Mouse (Mus musculus) testis, adult 2 months (tissue): ENCODE results near the gene Chrd. TPM values are rescaled to one million over a fixed set of nuclear protein-coding genes. Genes with fewer than 3 reads are reported as not detected.

Experiments
- H3K27ac ChIP-seq: fragments of 200-500 bp; 2 replicates; pipeline ENCODE4 v1.5.1; 2012; ENCODE audit warnings: low read depth, low read length; ENCODE audit not compliant: control insufficient read depth, insufficient read depth
- H3K27me3 ChIP-seq: fragments of 200-500 bp; 2 replicates; pipeline ENCODE4 v1.6.1; 2012; ENCODE audit warnings: mild to moderate bottlenecking, low read length, moderate library complexity; ENCODE audit not compliant: control insufficient read depth, insufficient read depth
- H3K36me3 ChIP-seq: fragments of 200-500 bp; 2 replicates; pipeline ENCODE4 v1.6.1; 2012; ENCODE audit warnings: mild to moderate bottlenecking, low read length; ENCODE audit not compliant: control insufficient read depth, insufficient read depth
- H3K4me1 ChIP-seq: fragments of 200-500 bp; 2 replicates; pipeline ENCODE4 v1.6.1; 2012; ENCODE audit warnings: low read length; ENCODE audit not compliant: control insufficient read depth, insufficient read depth
- H3K4me3 ChIP-seq: fragments of 200-500 bp; 2 replicates; pipeline ENCODE4 v1.5.1; 2012; ENCODE audit warnings: low read depth, mild to moderate bottlenecking, low read length, moderate library complexity, mixed read lengths; ENCODE audit not compliant: control insufficient read depth
- CTCF ChIP-seq: fragments of 200-500 bp; IDR thresholded peaks from 2 replicates; pipeline ENCODE4 v1.5.1; 2012; ENCODE audit warnings: low read depth, mild to moderate bottlenecking, inconsistent platforms, low read length, moderate library complexity; ENCODE audit not compliant: control insufficient read depth, insufficient read depth, insufficient replicate concordance
- POLR2A ChIP-seq: fragments of 200-500 bp; IDR thresholded peaks from 2 replicates; pipeline ENCODE4 v1.6.1; 2012; ENCODE audit warnings: low read depth, mild to moderate bottlenecking, inconsistent platforms, low read length, moderate library complexity; ENCODE audit not compliant: control insufficient read depth
- polyA plus RNA-seq: library from polyadenylated mRNA; depleted of rRNA; stranded (reverse); fragments of >200 nt; gene quantifications from 2 replicates; pipeline ENCODE4 v1.2.3, GENCODE M21; 2012; rRNA removed

Gene Chrd
- polyA plus RNA-seq: 1.6 and 2.9 TPM in 2 replicates

GRCm38 (mm10) chr16:20732925-20733730 lies at the start of gene Chrd:
Chrd (plus strand) TSS chr16:20733127.
- Histone ChIP-seq H3K27me3 (no peaks in the 10 kb centered on the region; the same call in 1 of the 2 replicates), H3K4me1 (peaks cover 5% of the 10 kb centered on the region; the same call in 1 of the 2 replicates), H3K36me3 (no peaks in the 10 kb centered on the region), H3K27ac (no peak within 1 kb of the TSS), H3K4me3 (peak within 1 kb of the TSS; percentile 26)
- TF ChIP-seq CTCF: no peak
- TF ChIP-seq POLR2A: no peak

- Histone ChIP-seq H3K27me3 (no peaks in the 10 kb centered on the region), H3K4me1 (peaks cover 21% of the 10 kb centered on the region), H3K27ac (no peak overlapping the region), H3K4me3 (no peak overlapping the region; the same call in 1 of the 2 replicates), H3K36me3 (peaks cover 3% of the 10 kb centered on the region)
- TF ChIP-seq POLR2A: no peak
- no peak for TF ChIP-seq CTCF
Observed at GRCm38 (mm10) chr16:20690774-20691173, 42.2 kb upstream of the Chrd start.

DNA sequence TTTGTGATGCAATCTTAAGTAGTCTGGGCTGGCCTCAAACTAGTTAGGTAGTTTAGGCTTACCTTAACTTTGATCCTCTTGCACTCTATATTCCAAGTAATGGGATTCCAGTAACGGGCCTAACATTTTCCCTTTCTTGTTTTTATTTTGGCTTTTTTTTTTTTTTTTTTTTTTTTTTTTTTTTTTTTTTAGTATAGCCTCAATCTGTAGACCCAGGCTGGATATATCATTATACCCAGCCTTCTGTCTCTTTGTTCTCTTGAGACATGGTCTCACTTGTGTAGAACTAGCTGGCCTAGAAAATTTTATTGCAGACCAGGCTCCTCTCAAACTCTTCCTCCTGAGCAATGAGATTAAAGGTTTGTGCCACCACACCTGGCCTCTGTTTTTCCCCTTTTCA lies 41.3 kb upstream of the Chrd start:
- H3K36me3 ChIP-seq: peaks cover 1% of the 10 kb centered on the region
- no peak overlapping the region; the same call in 1 of the 2 replicates for H3K27ac ChIP-seq
- H3K27me3 ChIP-seq: no peaks in the 10 kb centered on the region
- peaks cover 21% of the 10 kb centered on the region for H3K4me1 ChIP-seq
- H3K4me3 ChIP-seq: no peak overlapping the region
- TF ChIP-seq CTCF: no peak
- TF ChIP-seq POLR2A: no peak

GRCm38 (mm10) chr16:20692241-20692965 lies 40.5 kb upstream of the Chrd start:
- Histone ChIP-seq H3K27ac (peak overlapping the region; percentile 44), H3K4me3 (peak overlapping the region; percentile 55), H3K36me3 (no peaks in the 10 kb centered on the region; the same call in 1 of the 2 replicates), H3K4me1 (peaks cover 21% of the 10 kb centered on the region), H3K27me3 (no peaks in the 10 kb centered on the region)
- TF ChIP-seq CTCF: no peak
- no peak for TF ChIP-seq POLR2A

- peak within 1 kb of the TSS; percentile 59 for H3K27ac ChIP-seq
- H3K27me3 ChIP-seq: no peaks in the 10 kb centered on the region
- peaks cover 21% of the 10 kb centered on the region for H3K4me1 ChIP-seq
- TF ChIP-seq CTCF (no peak), POLR2A (peak; percentile 65; the same call in 1 of the 2 replicates)
- H3K36me3 ChIP-seq: no peaks in the 10 kb centered on the region; the same call in 1 of the 2 replicates
- H3K4me3 ChIP-seq: peak within 1 kb of the TSS; percentile 95
Observed at GRCm38 (mm10) chr16:20693111-20693701, 39.7 kb upstream of the Chrd start, which contains the start of gene Fam131a. Fam131a (plus strand) TSS chr16:20693241.

DNA sequence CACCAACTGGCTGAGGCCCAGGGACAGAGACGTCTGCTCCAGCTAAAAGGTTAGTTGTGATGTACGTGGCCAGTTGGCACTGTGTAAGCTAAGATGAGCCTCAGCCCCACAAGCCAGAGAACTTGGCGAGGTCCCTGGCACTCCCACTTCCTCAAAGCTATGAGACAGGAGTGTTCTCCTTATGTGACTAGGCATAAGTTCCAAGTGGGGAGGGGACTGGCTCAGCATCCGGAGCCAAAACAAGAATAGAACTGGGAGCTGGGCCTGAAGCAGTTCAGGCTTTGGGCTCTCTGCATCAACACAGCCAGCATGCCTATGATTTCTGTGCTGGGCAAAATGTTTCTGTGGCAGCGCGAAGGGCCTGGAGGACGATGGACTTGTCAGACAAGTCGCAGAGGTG lies 38.1 kb upstream of the Chrd start:
- TF ChIP-seq CTCF: no peak
- TF ChIP-seq POLR2A: no peak
- Histone ChIP-seq H3K27me3 (no peaks in the 10 kb centered on the region), H3K27ac (no peak overlapping the region; the same call in 1 of the 2 replicates), H3K4me1 (peaks cover 21% of the 10 kb centered on the region), H3K36me3 (no peaks in the 10 kb centered on the region; the same call in 1 of the 2 replicates), H3K4me3 (peak overlapping the region; percentile 95)
